Comparison of ENCODE assay signal across 8 mouse cellular contexts in genomic region chr7:30009321-30010085, GRCm38 (mm10). TPM values are rescaled to one million over a fixed set of nuclear protein-coding genes. Genes with fewer than 3 reads are reported as not detected.
DNase-seq lines count a peak whose midpoint lies in the region; ATAC-seq and TF ChIP-seq lines count a peak whose summit lies in the region.

No protein-coding gene starts in this region.

- intact Hi-C loops in heart, adult 2 months (cut with DNase I), result loop anchor here (5.0 kb wide), 1 partner anchor 198 kb away; no protein-coding TSS in a partner anchor

- no peaks in the 10 kb centered on the region for H3K27me3 ChIP-seq in heart, adult 2 months (ENCODE audit: control insufficient read depth, insufficient read depth, low read length)
- H3K27me3 ChIP-seq in heart, embryonic 11.5 days (ENCODE audit: control insufficient read depth, insufficient read depth, low read length), result no peaks in the 10 kb centered on the region
- no peaks in the 10 kb centered on the region for H3K27me3 ChIP-seq in kidney, embryonic 15.5 days
- H3K27me3 ChIP-seq in limb, embryonic 13.5 days, result no peaks in the 10 kb centered on the region

- no peak for TF ChIP-seq CTCF in heart, adult 2 months (IDR thresholded peaks at IDR 0.05)

- WGBS in heart, adult 2 months, result 63% methylated on average over 21 of the region's 21 CpGs
- 85% methylated on average over 21 of the region's 21 CpGs for WGBS in heart, embryonic 11.5 days (ENCODE audit: insufficient replicate concordance)
- 61% methylated on average over 21 of the region's 21 CpGs for whole genome bisulfite sequencing in kidney, embryonic 15.5 days
- WGBS in limb, embryonic 13.5 days, result 82% methylated on average over 21 of the region's 21 CpGs

- H3K27ac ChIP-seq in heart, adult 2 months, result peak overlapping the region; percentile 74
- no peak overlapping the region for H3K27ac ChIP-seq in heart, embryonic 11.5 days (ENCODE audit: low read depth, low read length)
- H3K27ac ChIP-seq in kidney, embryonic 15.5 days, result peak overlapping the region; percentile 78
- peak overlapping the region; percentile 85 for H3K27ac ChIP-seq in limb, embryonic 13.5 days

- no peak overlapping the region for H3K4me2 ChIP-seq in heart, embryonic 11.5 days
- H3K4me2 ChIP-seq in kidney, embryonic 15.5 days, result no peak overlapping the region
- no peak overlapping the region for H3K4me2 ChIP-seq in limb, embryonic 13.5 days (replicated peaks)

- peak; percentile 44 to 72 for DNase-seq in heart, adult 2 months
- peak; percentile 70 for DNase-seq in gastrocnemius, postnatal 10 days
- DNase-seq in right cerebral cortex, postnatal 14 days, result peak; percentile 49
- no peak for DNase-seq in adrenal gland, adult 18-20 months (ENCODE audit: low spot score in 2 of 2)
- DNase-seq in thymus, adult 18-20 months, result no peak

- H3K4me3 ChIP-seq in heart, adult 2 months, result no peak overlapping the region
- H3K4me3 ChIP-seq in heart, embryonic 11.5 days (ENCODE audit: low read depth, low read length), result no peak overlapping the region
- H3K4me3 ChIP-seq in kidney, embryonic 15.5 days (replicated peaks), result no peak overlapping the region
- no peak overlapping the region for H3K4me3 ChIP-seq in limb, embryonic 13.5 days

- peaks cover 5% of the 10 kb centered on the region for H3K36me3 ChIP-seq in heart, adult 2 months (ENCODE audit: control insufficient read depth, insufficient read depth, low read length)
- H3K36me3 ChIP-seq in heart, embryonic 11.5 days (ENCODE audit: control insufficient read depth, insufficient read depth, low read length), result peaks cover 22% of the 10 kb centered on the region
- peaks cover 76% of the 10 kb centered on the region for H3K36me3 ChIP-seq in kidney, embryonic 15.5 days
- peaks cover 71% of the 10 kb centered on the region for H3K36me3 ChIP-seq in limb, embryonic 13.5 days

- no peak overlapping the region for H3K9ac ChIP-seq in heart, adult 2 months (ENCODE audit: low read depth, low read length)
- no peak overlapping the region for H3K9ac ChIP-seq in heart, embryonic 11.5 days (ENCODE audit: low read depth, low read length)
- H3K9ac ChIP-seq in kidney, embryonic 15.5 days, result no peak overlapping the region
- H3K9ac ChIP-seq in limb, embryonic 13.5 days, result no peak overlapping the region

- TF ChIP-seq POLR2A in heart, adult 2 months (IDR thresholded peaks at IDR 0.05; ENCODE audit: insufficient read depth, low read depth, low read length), result no peak

- peak; percentile 75 for TF ChIP-seq EP300 in heart, adult 2 months (IDR thresholded peaks at IDR 0.05; ENCODE audit: insufficient read depth, low read depth, low read length)

- H3K4me1 ChIP-seq in heart, adult 2 months (ENCODE audit: control insufficient read depth, insufficient read depth, low read length), result peaks cover 5% of the 10 kb centered on the region
- H3K4me1 ChIP-seq in heart, embryonic 11.5 days (ENCODE audit: control insufficient read depth, insufficient read depth, low read length), result no peaks in the 10 kb centered on the region
- H3K4me1 ChIP-seq in kidney, embryonic 15.5 days, result peaks cover 34% of the 10 kb centered on the region
- H3K4me1 ChIP-seq in limb, embryonic 13.5 days, result peaks cover 14% of the 10 kb centered on the region

- no peaks in the 10 kb centered on the region for H3K9me3 ChIP-seq in heart, embryonic 11.5 days (replicated peaks; ENCODE audit: control insufficient read depth, low read length)
- H3K9me3 ChIP-seq in kidney, embryonic 15.5 days (replicated peaks), result no peaks in the 10 kb centered on the region
- H3K9me3 ChIP-seq in limb, embryonic 13.5 days, result no peaks in the 10 kb centered on the region

- no peak for ATAC-seq in heart, embryonic 11.5 days (replicated peaks; ENCODE audit: insufficient number of reproducible peaks, low FRiP score, low TSS enrichment)
- peak; percentile 64 for ATAC-seq in kidney, embryonic 15.5 days (replicated peaks; ENCODE audit: low FRiP score)
- ATAC-seq in limb, embryonic 13.5 days (ENCODE audit: low FRiP score, low read depth), result no peak

- H3K79me2 ChIP-seq in heart, adult 2 months (replicated peaks; ENCODE audit: control insufficient read depth, insufficient read depth, low read length), result no peaks in the 10 kb centered on the region

RNA-seq across cellular contexts. Expression of gene Zfp568, which starts 25.7 kb away (rescaled TPM):
- 10 to 100 TPM; 19.6 to 28.1 TPM for total RNA-seq in heart, adult 2 months (2021)
- polyA plus RNA-seq in heart, adult 2 months (2012; rRNA removed), result 5.6 and 12.5 TPM in 2 replicates
- 28.8 and 30.4 TPM in 2 replicates for polyA plus RNA-seq in heart, embryonic 11.5 days (2014; fragmentation: Nextera tagmentation; extraction: Ambion mirVana)
- total RNA-seq in gastrocnemius, postnatal 10 days (2021), result 10 to 100 TPM; 63.5 to 67.4 TPM
- polyA plus RNA-seq in kidney, embryonic 15.5 days (2015; fragmentation: Nextera tagmentation; extraction: Ambion mirVana), result 17.7 and 19.5 TPM in 2 replicates
- 27.2 and 27.9 TPM in 2 replicates for polyA plus RNA-seq in limb, embryonic 13.5 days (2015; fragmentation: Nextera tagmentation; extraction: Ambion mirVana)
- 10 to 100 TPM in 1 of 2 experiments, 1 to 10 TPM in 1; 8.9 to 10.6 TPM for total RNA-seq in adrenal gland, adult 18-20 months (2021)

RNA-seq across cellular contexts. Expression of gene Zfp14, which starts 41.7 kb away (rescaled TPM):
- 1 to 10 TPM; 2.5 to 2.7 TPM for total RNA-seq in heart, adult 2 months (2021)
- 3.5 and 7.3 TPM in 2 replicates for polyA plus RNA-seq in heart, adult 2 months (2012; rRNA removed)
- 3.1 and 3.8 TPM in 2 replicates for polyA plus RNA-seq in heart, embryonic 11.5 days (2014; fragmentation: Nextera tagmentation; extraction: Ambion mirVana)
- total RNA-seq in gastrocnemius, postnatal 10 days (2021), result 1 to 10 TPM; 1.5 to 2.9 TPM
- 3.0 and 4.0 TPM in 2 replicates for polyA plus RNA-seq in kidney, embryonic 15.5 days (2015; fragmentation: Nextera tagmentation; extraction: Ambion mirVana)
- 6.1 and 6.8 TPM in 2 replicates for polyA plus RNA-seq in limb, embryonic 13.5 days (2015; fragmentation: Nextera tagmentation; extraction: Ambion mirVana)
- total RNA-seq in adrenal gland, adult 18-20 months (2021), result 1 to 10 TPM; 3.0 TPM

RNA-seq across cellular contexts. Expression of gene Zfp74, which starts 55.6 kb away (rescaled TPM):
- total RNA-seq in heart, adult 2 months (2021), result 1 to 10 TPM; 6.2 to 6.8 TPM
- 2.5 and 5.9 TPM in 2 replicates for polyA plus RNA-seq in heart, adult 2 months (2012; rRNA removed)
- polyA plus RNA-seq in heart, embryonic 11.5 days (2014; fragmentation: Nextera tagmentation; extraction: Ambion mirVana), result 7.0 and 10.0 TPM in 2 replicates
- 1 to 10 TPM; 5.9 to 9.2 TPM for total RNA-seq in gastrocnemius, postnatal 10 days (2021)
- 12.0 and 12.2 TPM in 2 replicates for polyA plus RNA-seq in kidney, embryonic 15.5 days (2015; fragmentation: Nextera tagmentation; extraction: Ambion mirVana)
- 14.9 and 17.6 TPM in 2 replicates for polyA plus RNA-seq in limb, embryonic 13.5 days (2015; fragmentation: Nextera tagmentation; extraction: Ambion mirVana)
- total RNA-seq in adrenal gland, adult 18-20 months (2021), result 10 to 100 TPM in 1 of 2 experiments, 1 to 10 TPM in 1; 8.6 to 10.0 TPM

Comparison
In these comparisons a context has a peak if more than half of its experiments do, and no peak if none do; other contexts are left out.
1. DNase-seq: peak in heart, adult 2 months (2 of 2), gastrocnemius, postnatal 10 days (single experiment) and right cerebral cortex, postnatal 14 days (single experiment); none in adrenal gland, adult 18-20 months (0 of 2) and thymus, adult 18-20 months (0 of 2).